Mouse (Mus musculus) left cerebral cortex, adult 8-10 months (tissue): Measurements from ENCODE around the gene Dnaic2. TPM values are rescaled to one million over a fixed set of nuclear protein-coding genes. Genes with fewer than 3 reads are reported as not detected.

Experiments
- DNase-seq, 2 experiments: peaks; one replicate each; pipeline ENCODE4 v3.0.0; 2022; ENCODE audit warnings: low spot score in 2 of 2
- total RNA-seq, 4 experiments: library from RNA; stranded (reverse); gene quantifications; 2 replicates each; pipeline ENCODE4 v1.2.4; 2022

Dnaic2 gene
- total RNA-seq, 4 experiments from 2014 or later: 1.7 to 3.0 (median 2.5) TPM

- peak; percentile 66 to 96 for DNase-seq
Observed at GRCm38 (mm10) chr11:114745134-114745533, 17.9 kb downstream of the Dnaic2 start.

GRCm38 (mm10) chr11:114747564-114748138 is 20.4 kb downstream of the Dnaic2 start:
- DNase-seq: no peak

- DNase-seq: no peak
Observed at GRCm38 (mm10) chr11:114764820-114765818, 37.9 kb downstream of the Dnaic2 start, which contains the start of gene Kif19a. TSS of gene Kif19a (plus strand) at chr11:114765388.

- DNase-seq: no peak
Observed at GRCm38 (mm10) chr11:114769911-114770310, 42.7 kb downstream of the Dnaic2 start.

DNA sequence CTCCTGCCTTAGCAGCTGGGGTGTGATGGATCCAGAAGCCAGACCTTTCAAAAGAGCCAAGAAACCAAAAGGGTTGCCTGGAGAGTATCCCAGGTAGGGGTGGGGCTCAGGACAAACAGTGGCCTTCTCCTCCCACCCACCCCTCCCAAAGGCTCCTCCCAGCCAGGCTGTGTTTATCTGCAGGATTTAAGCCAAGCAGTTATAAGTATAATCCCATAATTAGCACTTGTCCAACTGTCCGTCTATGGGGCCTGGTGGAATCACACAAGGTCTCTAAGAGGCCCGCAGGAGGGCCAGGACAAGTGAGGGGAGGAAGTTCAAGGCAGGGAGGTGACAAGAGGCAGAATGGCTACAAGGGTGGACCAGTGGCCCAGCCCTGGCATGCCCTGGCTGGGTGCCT is 44.7 kb downstream of the Dnaic2 start:
- no peak for DNase-seq

- DNase-seq: no peak
Observed at GRCm38 (mm10) chr11:114780076-114780475, 52.9 kb downstream of the Dnaic2 start.

DNA sequence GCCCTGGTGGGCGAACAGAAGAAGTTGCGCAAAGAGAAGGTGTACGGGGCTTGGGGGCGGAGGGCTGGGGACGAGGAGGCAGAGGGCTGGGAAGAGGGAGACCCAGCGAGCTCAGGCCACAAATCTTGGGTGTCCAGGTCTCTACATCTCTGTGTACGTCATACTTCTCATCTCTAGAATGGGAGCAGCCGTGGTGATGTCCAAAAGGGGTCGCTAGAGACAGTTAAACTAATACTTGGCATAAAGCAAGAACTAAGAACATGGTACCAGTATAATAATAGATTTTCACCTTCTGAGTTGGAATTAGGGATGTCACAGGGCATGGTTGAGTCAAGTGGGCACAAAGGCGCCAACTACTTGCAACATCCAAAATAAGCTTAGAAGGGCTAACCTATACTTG is 58.7 kb downstream of the Dnaic2 start:
- DNase-seq: no peak

- peak in 1 of 2 experiments; percentile 51 for DNase-seq
Observed at GRCm38 (mm10) chr11:114786326-114786725, 59.1 kb downstream of the Dnaic2 start.

DNA sequence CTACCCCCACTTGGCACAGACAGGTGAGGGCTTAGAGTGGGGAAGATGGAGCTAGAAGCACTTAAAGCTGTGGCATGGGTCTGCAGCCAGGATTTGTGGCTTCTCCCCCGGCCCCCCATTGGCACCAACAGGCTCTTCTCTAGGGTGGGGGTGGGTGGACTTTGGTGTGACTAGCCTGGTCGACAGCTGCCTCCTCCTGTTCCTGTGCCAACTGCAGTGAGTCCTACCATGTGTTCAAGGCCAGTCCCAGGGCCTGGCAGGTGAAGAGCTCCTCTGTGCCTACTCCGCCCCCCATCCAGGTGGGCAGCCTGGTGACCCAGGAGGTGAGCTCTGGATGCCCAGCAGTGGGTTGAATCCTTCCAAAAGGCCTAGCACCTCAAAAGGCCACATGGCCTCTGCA is 60.4 kb downstream of the Dnaic2 start:
- DNase-seq: no peak

DNA sequence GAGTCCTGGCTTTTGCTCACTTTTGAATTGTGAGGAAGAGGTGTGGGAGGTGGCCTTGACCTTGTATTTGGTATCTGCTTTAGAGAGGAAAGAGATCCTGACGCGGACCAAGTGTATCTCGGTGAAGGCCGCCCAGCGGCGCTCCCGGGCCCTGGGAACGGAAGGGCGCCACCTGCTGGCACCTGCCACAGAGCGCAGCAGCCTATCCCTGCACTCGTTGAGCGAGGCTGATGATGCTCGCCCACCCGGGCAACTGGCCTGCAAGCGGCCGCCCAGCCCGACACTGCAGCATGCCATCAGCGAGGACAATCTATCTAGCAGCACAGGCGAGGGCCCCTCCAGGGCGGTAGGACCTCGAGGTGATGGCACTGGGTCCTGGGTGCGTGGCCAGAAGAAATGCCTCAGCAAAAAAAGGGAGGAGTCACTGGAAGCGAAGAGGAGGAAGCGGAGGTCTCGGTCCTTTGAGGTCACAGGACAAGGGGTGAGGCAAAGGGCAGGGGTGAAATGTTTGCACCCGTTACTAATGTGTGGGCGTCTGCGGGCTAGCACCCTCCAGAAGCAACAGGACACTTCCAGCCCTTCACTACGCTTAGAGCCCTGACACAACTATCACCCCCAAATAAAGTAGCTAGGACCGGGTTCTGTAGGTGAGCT is 62.0 kb downstream of the Dnaic2 start:
- peak in 1 of 2 experiments; percentile 61 for DNase-seq

DNA sequence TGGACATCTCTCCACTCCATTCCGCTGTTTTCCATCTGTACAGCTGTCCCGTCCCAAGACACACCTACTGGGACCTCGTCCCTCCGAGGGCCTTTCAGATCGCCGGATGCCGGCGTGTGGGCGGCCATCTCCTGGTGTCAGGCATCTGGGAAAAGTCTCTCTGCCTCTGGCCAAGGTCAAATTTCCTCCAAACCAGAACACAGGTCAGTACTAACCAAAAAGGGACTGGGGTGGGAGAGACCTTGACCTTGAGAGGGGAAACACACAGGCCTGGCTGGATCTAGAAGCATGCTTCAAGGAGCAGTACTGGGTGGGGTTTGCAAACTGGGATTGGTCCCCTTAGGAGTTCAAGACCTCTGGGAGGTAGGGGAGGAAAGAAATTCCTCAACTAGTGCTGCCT is 62.5 kb downstream of the Dnaic2 start:
- DNase-seq: no peak

DNA sequence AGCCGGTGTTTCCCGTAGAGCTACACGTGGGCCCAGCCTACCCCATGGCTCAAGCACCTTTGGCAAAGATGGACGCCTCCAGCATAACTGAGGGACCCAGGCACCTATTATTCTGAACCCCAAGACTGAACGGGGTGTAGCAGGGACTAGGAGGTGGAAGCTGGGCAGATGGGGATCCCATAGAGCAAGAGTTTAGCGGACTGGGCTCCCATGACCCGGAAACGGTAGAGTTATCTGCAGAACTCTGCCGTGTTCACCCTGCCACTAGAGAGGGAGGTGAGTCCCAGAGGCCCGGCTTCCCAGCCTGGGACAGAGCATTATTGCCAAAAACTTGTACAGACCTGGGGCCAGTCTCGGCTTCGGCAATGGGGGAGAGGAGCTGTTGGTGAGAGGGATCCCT is 63.0 kb downstream of the Dnaic2 start:
- DNase-seq: no peak

- no peak for DNase-seq
Observed at GRCm38 (mm10) chr11:114790841-114791240, 63.6 kb downstream of the Dnaic2 start.

- no peak for DNase-seq
Observed at GRCm38 (mm10) chr11:114791351-114791889, 64.2 kb downstream of the Dnaic2 start.

DNA sequence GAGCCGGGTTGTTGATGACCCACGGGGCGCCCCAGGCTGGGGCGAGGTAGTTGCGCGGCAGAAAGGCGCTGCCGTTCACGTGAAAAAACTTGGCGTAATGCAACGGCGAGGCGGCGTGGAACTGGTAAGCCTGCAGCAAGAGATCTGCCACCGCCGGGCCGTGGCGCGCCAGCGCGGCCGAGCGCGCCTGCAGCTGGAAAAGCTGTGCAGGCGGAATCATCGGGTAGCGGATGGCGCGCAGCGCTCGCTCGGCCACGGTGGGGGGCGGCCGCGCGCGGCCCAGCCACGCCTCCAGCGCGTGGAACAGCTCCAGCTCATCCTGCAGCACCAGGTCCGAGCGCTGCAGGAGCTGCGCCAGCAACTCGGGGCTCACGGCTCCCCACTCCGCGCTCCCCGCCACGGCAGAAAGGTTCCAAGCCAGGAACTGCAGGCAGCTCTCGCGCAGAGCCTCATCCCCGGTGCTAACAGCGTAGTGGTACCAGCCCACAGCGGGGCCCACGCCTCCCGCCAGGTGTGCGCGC is 64.7 kb downstream of the Dnaic2 start:
- DNase-seq: no peak

DNA sequence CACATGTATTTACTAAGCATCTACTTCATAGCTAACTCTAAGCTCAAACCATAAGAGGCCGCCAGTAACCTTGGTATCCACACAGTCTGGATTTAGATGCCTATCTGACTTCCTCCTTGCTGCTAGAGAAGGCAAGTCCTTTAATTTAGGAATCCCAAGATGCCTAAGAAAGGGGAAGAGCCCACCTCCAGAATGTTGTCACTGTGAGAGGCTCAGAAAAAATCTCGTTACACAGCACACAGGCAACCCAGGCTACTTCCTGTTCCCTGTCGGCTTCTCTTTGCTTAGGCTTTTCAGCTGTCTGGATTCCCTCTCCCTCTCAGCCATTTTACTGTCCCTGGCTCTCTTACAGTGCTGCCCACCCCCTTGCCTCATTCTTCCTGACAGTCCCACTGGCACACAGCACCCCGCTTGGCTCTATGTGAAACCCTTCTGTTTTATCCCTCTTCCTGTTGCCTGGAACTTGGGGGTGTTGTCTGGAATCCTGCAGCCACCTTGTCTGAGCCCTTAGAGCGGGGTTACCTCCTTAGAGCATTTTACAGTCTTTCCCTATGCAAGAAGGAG is 65.8 kb downstream of the Dnaic2 start:
- DNase-seq: no peak

GRCm38 (mm10) chr11:114793868-114794545 is 66.8 kb downstream of the Dnaic2 start:
- no peak for DNase-seq

GRCm38 (mm10) chr11:114794691-114795090 is 67.5 kb downstream of the Dnaic2 start:
- no peak for DNase-seq

DNA sequence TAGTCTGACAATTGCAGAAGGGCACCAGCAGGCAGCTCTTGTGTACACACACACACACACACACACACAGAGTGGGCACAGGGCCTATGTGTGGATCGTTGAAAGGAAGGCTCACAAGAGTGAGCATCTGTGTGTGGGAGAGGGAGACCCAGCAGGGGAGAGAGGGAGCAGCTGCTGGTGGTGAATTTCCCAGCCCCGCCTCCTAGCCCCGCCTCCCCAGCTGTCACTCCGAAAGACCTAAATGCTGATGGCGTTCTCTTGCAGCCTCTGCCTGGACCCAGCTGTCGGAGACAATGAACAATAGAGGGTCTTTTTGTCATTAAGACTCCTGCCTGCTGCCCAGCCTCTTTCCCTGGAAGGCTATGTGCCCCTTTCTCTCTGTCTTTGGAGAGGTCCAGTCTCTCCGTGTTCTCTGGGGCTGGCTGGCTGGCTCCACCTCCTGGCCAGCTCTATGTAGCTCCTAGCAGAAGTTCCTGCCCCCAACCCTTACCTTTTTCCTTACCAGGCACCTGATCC is 68.1 kb downstream of the Dnaic2 start:
- peak; percentile 71 to 97 for DNase-seq

GRCm38 (mm10) chr11:114795848-114796322 is 68.7 kb downstream of the Dnaic2 start, which contains the start of gene Btbd17:
TSS of gene Btbd17 (minus strand) at chr11:114795945.
- peak in 1 of 2 experiments; percentile 79 for DNase-seq
